Mouse (Mus musculus) gonadal fat pad, adult 2 months (tissue): ENCODE measurements around the gene Metap1d. TPM values are rescaled to one million over a fixed set of nuclear protein-coding genes. Genes with fewer than 3 reads are reported as not detected.

ENCODE experiments used
- DNase-seq: peaks from one replicate; pipeline ENCODE4 v3.0.0-alpha.2; 2012; ENCODE audit warnings: low read depth
- polyA plus RNA-seq: library from polyadenylated mRNA; depleted of rRNA; stranded (reverse); fragments of >200 nt; gene quantifications from 2 replicates; pipeline ENCODE4 v1.2.3, GENCODE M21; 2012

Metap1d gene
- polyA plus RNA-seq, 1 experiment, result 26.6 TPM

DNA sequence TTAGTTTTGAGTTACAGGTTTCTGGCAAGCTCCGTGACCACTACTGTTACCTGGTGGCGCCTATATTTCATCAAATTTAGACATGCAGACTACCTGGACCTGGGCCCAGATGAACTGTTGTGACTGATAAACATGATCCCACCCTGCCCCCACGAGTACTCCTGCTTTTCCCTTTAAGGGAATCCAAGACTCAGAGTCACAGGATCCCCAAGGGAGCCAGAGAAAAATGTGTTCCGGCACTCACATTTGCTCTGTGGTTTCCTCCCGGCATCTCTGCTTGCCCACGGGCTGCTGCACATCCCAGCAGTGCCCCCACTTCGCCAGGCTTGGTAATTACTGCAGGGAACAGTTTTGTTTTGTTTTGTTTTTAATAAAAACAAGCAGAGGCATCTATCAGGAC is 21.3 kb downstream of the Metap1d start:
- DNase-seq, result no peak

DNA sequence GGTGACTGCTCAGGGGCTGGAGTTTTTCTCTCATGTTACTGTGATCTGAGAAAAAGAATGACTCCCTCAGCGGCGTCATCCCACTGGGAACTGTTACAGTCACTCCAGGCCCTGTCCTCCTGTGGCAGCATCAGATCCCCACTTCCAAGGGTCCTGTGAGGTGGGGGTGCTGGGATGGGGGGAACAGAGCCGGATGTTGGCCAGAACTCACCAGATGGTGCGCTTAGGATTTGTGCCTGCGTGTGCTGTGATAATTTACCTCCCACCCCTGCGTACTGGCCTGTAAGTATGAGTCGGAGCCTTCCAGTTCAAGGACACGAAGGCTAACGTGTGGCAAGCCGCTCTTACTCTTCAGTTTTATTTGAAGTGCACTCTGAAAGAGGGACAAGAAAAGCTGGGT is 22.2 kb downstream of the Metap1d start:
- no peak for DNase-seq

DNA sequence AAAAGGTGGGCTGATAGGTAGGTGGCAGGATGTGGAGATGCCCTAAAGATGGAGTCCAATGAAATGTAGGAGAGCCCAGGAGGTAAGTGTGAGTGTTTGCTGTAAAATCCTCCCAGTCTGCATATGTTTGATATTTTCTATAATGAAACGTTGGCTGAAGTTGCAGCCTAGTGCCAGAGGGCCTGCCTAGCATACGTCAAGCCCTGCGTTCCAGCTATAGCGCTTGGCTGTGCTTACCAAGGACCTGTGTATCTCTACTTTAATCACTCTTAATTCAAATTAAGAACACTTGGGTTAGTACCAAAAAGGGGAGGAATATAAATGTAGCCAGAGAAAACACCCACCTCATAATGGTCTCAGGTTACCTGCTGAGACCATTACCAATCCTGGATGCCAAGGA is 22.7 kb downstream of the Metap1d start:
- no peak for DNase-seq

DNA sequence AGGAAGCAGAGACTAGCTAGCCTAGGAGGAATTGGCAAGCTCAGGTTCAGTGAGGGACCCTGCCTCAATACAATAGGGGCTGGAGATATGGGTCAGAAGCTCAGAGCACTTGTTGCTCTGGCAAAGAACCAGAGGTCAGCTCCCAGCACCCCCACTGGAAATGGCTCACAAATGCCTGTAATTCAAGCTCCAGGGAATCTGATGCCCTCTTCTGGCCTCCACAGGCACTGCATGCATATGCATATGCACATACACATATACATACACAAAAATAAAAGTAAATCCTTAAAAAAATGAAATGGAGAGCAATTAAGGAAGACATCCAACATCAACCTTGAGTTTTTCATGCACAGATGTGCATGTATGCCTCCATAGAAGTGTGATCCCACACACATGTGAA is 24.7 kb downstream of the Metap1d start:
- no peak for DNase-seq

DNA sequence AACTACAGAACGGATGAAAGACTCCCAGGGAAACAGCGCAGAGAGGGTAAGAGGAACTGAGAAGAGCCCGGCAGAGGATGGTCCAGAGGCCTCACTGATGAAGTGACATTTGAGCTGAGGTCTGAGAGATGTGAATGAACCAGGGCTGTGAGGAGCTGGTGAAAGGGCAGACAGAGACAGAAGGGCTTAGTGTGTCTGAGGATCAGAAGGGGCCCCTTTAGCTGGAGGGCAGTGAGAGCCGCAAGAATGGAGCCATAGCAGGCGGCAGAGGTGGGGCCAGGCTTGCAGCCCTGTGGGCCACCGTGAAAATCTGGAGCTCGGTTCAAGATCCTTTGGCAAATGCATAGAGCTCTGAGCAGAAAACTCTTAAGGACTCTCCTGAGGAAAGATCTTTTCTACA is 26.8 kb downstream of the Metap1d start:
- DNase-seq, result no peak

DNA sequence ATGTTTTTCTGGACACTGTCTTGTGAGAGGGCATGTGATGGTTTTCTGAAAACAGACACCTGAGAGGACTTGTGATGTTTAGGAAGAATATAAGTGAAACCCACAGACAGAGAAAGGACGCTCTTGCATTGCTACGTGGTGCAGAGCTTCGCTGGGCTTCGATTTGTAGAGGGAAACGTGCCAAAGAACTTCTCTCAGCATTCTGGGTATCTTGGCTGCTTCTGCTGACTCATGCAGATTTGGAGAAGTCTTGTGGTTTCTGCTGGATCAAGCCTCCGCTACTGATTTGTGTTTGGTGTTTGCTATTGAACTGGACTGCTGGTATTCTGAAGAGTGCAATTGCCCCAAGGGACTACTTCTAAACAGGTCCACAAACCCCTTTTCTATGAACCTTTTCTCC is 28.7 kb downstream of the Metap1d start:
- no peak for DNase-seq

DNA sequence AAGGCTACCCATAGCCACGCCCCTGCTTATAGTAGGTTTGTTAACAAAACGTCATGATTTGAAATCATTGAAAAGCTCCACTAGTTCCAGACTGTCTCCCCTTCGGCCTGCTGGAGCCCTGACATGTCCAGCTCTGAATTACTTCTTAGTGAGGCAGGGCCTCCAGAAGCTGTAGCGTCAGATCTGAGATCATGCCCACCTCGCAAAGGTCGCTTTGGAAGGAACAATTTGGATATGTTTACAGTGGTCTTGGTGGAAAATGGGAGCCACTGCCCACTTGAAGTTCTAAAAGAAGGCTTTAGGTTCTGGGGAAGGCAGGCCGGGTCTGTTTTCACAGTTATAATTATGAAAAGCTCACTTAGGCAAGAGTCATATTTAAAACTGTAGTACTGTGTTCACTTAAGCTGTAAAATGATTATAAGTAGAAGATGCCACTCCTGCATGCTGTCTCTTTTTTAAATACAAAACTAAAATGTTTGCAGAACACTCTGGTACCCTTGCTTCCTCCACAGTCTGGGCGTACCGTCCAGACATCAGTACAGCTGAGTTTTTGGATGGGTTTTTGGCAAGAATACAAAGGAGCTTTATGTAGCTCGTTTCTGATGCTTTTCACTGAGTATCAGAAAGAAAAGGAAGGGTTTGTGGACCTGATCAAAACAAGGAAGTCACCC is 30.1 kb downstream of the Metap1d start:
- DNase-seq, result no peak

DNA sequence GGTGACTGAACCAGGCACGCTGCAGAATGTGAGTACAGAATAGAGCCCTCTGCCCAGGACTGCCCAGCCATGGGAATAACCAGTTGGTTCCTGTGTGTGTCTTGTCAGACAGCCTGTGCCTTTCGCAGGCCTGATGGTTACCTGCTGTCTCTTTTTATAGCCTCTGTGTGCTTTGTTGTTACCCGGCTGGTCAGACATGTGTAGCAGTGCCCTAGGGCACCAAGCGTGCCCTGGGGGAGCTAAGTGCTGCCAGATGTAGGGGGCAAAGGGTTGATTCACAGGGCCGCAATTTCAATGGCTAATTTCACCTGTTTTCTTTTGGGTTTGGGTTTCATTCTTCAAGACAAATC is 30.6 kb downstream of the Metap1d start:
- no peak for DNase-seq

DNA sequence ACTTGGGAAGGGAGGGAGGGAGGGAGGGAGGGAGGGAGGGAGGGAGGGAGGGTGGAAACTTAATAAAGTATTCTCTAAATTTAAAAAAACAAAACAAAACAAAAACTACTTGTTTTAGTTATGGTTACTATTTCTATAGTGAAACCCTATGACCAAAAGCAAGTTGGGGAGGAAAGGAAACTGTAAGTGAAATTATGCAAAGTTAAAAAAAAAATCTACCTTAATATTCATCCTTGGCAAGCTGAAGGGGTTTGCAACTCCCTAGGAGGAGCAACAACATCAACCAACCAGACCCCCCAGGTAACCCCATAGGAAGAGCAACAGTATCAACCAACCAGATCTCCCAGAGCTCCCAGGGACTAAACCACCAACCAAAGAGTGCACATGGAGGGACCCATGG is 38.2 kb downstream of the Metap1d start:
- DNase-seq, result no peak

DNA sequence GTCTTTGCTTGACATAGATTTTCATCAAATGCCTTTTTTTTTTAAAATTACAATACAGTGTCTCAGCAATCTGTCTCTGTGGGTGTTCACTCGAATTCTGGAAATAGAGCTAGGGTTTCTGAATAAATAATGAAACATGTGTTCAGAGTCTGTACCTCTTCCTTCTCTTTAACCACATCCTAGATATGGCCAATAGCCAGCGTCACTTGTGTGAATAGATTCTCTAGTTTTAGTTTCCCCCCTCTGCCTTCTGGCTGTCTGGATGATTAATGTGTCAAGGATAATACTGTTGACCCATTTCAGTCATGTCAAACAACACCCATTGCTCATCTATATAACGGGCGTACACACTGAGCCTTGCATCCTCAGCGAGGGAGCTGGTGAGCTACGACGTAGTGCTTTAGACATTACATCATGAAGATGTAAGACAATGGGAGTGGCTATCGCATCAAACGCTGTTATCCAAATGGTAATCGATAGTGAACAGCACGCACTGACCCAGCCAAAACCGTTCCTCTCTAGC is 40.1 kb downstream of the Metap1d start:
- DNase-seq, result no peak

DNA sequence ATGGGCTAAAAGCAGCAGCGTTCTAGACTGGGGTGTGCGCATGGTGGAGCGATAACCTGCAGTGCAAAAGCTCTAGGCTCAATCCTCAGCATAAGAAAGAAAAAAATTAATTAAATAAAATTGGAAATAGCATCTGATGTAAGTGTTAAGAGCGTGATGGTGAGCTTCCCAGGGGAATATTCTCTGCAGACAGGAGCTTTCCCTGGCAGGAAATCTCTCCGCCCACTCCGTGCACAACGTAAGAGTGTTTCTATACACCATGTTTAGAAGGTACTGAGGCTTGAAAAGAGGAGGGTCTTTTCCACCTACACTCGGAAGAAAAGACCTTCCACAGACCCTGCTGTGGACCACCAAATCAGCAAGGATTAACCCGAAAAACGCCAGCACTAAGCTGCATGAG is 41.4 kb downstream of the Metap1d start:
- DNase-seq, result no peak

DNA sequence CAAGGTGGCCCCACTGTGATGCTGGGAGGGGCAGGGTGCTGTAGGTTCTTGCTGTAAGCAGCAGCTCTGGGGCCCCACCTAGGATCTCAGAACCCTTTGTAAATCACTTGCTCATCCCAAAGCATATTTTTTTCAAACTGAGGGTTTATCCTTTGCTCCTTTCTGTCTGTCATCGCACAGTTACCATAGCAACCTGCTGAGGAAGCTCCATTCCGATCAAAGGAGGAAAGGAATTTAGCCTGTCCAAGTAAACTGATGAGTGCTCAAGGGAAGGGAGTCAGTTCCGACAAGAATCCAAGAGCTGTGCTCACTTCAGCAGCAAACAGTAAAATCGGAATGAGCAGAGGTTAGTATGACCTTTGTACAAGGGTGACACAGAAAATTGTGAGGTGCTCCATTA is 41.9 kb downstream of the Metap1d start:
- no peak for DNase-seq

DNA sequence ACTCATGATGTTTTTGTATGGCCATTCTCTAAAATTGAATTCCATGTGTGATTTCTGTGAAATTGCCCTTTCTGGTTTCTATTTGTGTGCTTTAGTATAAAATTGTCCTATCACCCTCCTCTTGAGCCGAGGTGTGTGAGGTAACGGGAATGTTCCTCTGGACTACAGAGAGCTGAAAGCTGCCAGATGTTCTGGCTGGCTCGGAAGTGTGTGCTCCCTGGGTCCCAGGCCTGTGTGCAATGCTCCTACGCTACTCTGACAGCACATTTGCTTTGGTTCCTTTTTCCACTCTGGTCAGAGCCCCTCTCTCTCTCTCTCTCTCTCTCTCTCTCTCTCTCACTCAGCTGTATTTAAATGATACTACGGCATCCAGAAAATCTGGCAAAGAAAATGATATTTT is 44.1 kb downstream of the Metap1d start:
- no peak for DNase-seq

DNA sequence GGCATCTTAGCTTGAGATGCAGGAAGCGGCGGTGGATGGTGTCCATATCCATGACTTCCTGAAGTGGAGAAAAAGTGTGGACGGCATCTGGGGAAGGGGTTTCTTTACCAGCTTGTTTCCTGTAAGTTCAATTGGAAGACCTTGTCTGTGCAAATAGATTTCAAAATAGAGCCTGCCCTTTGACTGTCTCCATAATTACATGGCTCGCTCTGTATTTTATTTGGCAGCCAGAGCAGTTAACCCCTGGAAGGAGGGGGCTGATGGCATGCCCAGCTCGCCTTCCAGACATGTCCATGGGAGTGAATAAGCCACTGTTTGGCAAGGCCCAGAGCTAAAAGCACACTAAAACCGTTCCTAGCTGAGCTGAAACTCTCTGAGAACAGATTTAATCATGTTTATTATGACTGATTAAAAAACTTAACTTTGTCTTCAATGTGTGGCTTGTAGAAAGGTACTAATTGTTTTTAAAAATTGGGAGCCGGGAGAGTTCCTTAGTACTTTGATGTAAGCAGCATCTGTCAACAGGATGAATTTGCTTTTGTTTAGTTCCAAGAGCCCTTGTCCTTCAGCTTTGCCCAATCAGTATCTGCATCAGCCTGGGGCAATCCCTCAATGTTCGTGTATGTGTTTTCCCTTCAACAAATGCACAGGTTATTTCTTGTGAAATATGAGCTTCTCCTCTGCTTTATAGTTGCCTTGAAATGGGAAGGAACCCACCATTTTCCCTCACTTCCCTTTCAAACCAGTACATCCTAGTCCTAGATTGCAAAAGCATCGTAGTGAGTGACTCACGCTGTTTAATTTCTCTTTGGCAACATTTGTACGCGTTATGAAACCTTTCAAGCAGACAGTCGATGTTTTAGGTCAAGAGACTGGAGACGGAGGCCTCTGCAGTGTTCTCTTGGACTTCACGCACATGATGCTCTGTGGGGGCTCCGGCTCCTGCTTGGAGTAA is 46.5 kb downstream of the Metap1d start:
- DNase-seq, result peak; percentile 86

DNA sequence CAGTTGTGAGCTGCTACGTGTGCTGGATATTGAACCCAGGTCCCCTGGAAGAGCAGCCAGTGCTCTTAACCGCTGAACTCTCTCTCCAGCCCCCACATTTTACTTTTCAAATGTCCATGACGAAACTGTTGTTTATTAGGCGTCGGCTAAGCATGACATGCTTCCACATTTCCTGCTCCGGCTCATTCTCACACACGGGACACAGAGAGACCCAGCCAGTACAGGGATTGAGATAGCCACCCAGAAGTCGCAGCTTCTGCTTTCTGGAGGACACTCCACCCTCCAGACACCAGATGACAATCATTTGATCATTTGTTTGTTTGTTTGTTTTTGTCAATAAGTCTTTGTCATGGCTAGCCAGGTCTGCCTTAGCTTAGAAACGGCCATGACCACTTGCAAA is 51.8 kb downstream of the Metap1d start:
- no peak for DNase-seq

DNA sequence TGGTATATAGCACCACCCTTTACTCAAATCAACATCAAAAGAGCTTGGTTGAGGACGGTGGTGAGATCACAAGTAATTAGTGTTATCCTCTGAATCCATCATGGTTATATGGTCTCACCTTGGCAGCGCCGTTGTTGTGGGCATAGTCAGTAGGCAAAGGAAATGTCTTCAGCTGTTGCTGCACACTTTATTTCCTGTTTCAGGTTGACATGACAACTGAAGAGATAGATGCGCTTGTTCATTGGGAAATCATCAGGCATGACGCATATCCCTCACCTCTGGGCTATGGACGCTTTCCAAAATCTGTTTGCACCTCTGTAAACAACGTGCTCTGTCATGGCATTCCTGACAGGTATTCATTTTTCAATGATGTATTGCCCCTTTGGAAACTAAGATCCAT is 58.1 kb downstream of the Metap1d start:
- no peak for DNase-seq

DNA sequence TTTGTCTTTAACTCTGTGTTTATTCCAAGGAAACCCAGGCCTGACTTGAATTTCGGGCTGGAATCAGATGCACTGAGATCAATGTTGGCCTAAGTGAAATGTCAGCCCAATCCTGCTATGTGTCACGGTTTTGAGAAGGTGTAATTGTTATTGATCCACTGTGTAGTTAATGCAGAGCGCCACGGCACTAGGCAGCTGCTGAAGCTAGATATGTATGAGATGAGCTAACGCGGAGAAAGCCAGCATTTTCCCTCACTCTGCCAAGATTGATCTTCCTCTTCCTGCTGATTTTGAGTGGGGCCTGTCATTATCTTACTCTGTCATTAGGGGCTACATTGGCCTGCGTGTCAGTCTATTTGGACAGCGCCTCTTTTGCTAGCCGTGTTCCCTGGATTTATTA is 59.2 kb downstream of the Metap1d start:
- no peak for DNase-seq

DNA sequence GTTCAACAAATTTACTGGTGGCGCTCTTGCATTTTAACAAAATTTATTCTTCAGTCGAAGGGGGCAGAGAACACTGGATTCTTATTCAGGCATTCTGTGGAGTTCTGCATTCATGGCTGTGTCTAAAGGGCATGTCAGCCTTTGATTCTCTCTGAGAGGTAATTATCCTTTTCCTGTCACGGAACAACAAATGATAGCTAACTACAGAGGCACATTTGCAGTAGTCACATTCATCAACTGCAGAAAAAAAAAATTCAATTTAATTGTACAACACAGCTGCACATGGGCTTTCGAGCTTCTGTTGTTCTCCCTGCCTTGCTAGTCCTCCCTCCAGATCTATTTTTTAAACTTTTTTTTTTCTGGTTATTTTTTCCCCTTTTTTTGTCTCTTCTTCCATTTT is 63.9 kb downstream of the Metap1d start:
- DNase-seq, result no peak

DNA sequence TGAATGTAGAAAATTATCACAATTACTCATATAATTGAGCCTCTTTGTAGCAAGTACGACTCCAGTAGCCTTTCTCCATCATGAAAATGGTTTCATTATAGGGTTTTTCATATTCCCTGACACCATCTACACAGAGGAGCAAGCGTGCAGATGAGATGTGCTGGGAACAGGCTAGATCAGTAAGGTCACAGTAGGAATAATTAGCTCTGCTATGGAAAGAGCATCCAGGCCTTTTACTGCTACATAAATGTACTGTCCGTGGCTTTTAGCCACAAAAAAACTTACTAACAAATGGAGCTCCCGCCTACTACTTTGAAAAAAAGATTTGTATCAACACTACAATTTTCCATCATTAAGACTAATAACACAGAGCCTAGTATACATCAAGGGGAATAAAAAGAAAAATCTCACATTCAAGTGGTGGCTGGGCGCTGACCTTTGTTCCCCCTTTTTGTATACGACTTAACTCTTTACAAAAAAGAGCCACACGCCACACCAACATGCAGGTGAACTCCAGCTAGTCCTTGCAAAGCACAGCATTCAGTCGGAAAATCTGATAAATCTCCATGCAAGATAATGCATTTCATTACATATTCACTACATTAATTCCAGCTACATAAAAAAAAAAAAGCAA is 64.5 kb downstream of the Metap1d start:
- no peak for DNase-seq

DNA sequence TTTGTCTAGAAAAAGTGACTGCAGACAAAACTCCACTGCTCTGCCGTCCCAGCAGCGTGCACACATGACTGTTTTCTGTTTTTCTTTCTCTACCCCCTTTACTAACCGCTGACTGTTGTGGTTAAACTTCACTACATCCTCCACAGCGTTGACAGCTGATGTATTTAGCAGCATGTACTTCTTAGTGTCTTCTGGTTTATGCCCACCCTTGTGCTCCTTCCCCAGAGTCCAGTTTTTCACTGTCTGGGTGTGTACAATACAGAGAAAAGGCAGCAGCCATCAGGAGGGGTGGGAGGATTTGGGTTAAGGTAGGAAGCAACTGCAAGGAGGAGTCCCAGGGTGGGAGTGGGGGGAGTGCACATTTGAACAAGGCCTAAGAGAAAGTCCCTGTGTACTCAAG is 69.8 kb downstream of the Metap1d start:
- no peak for DNase-seq

DNA sequence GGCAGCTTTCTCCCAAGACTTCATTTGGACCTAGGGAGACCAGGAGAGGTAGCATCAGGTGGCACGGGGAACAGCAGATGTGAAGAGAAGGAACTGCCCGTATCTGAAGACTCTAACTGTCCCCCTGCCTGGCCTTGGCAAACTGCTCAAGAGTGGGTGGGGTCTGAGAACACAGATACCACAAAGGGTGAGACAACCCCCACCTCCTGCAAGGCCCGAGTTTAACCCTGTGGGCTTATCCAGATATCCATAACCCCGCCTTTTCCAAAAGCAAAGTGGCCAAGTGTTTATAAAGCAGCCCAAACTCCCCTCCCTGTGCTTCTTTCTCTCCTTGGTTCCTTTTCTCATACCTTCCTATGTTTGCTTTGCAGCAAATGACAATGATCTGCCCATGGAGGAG is 70.4 kb downstream of the Metap1d start:
- no peak for DNase-seq

DNA sequence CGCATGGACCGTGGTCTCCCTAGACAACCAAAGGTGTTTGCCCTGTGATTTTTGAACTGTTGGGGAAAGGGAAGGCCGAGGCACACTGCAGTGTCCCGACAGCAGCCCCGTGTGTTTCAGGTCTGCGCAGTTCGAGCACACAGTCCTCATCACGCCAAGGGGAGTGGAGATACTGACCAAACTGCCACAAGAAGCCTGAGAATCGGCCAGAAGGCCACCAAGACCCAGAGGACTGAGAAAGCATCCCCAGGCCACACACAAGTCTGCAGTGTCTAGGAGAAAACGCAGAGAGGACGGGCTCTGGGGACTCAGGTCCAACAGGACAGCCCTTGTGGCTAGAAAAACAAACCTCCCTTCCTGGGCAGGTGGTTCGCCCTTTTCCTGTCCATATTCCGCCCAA is 71.7 kb downstream of the Metap1d start:
- DNase-seq, result no peak
